In the genomic region with DNA sequence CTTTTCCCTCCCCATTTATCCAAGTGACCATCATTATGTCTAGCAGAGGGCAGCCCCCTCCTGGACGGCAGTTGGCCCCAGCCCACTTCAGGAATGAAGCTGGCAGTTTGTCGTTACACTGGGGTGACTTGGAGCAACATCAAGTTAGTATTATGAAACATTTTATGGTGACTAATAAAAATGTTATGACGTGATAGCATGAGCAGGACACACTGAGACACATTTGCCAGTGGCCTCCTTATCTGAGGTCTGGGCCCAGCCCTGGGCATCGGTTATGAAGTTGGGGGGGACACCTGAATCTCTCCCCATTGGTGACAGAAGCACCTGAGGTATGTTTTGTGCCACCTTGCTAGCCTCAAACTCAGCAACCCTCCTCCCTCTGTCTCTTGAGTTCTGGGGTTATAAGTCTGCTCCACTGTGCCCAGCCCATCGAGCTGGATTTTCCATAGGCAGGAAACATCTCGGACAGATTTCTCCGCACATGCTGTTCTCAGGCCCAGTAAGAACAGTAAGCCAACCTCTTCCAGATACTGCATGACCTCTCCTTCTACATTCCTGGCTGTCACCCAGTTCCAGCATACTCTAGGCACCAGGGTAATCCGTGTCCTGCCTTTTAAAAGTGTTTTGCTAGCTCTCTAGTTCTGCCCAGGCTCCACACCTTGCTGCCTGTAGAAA, we compare ENCODE assay signal across 16 mouse cellular contexts. TPM values are rescaled to one million over a fixed set of nuclear protein-coding genes. Genes with fewer than 3 reads are reported as not detected.
DNase-seq lines count a peak whose midpoint lies in the region; ATAC-seq lines count a peak whose summit lies in the region.
"Had no signal": no experiment of that assay in that cellular context is flagged by ENCODE, and none has a peak within 500 bp of the region (broad histone marks: within the 10 kb centered on the region; RNA-seq: fewer than 3 reads in every experiment).

No protein-coding gene starts in this region.

- no peak overlapping the region for H3K27ac ChIP-seq in heart, embryonic 11.5 days (ENCODE audit: low read depth, low read length)
- H3K27ac ChIP-seq in brown adipose tissue, adult 24 weeks (replicated peaks; ENCODE audit: low read depth, low read length) = peak overlapping the region; percentile 95
- H3K27ac ChIP-seq: forebrain, embryonic 15.5 days; hindbrain, postnatal 0 days; kidney, embryonic 15.5 days; left cerebral cortex, adult 2 months; limb, embryonic 13.5 days had no signal

- DNase-seq in heart, adult 11 months = peak; percentile 96
- peak; percentile 39 for DNase-seq in 3T3-L1 (ENCODE audit: low read depth, low spot score)
- peak; percentile 31 to 56 for DNase-seq in heart, postnatal 14 days
- no peak for DNase-seq in urinary bladder, postnatal 36 days (ENCODE audit: low spot score in 2 of 2)
- DNase-seq in frontal cortex, adult 2 months (ENCODE audit: extremely low spot score in 1 of 2, low spot score in 1 of 2) = no peak
- DNase-seq: cerebellum, adult 9-11 months; right cerebral cortex, postnatal 4 days had no signal

- no peak overlapping the region for H3K9ac ChIP-seq in heart, embryonic 11.5 days (ENCODE audit: low read depth, low read length)
- H3K9ac ChIP-seq: forebrain, embryonic 15.5 days; kidney, embryonic 15.5 days; limb, embryonic 13.5 days had no signal

- ATAC-seq in heart, embryonic 11.5 days (replicated peaks; ENCODE audit: insufficient number of reproducible peaks, low FRiP score, low TSS enrichment) = no peak
- ATAC-seq: forebrain, embryonic 15.5 days; hindbrain, postnatal 0 days had no signal

- no peaks in the 10 kb centered on the region; the same call in 1 of the 2 replicates for H3K4me1 ChIP-seq in heart, embryonic 11.5 days (ENCODE audit: control insufficient read depth, insufficient read depth, low read length)
- H3K4me1 ChIP-seq in brown adipose tissue, adult 24 weeks (ENCODE audit: control insufficient read depth, insufficient read depth, insufficient read length, low read length) = peaks cover 2% of the 10 kb centered on the region; the same call in 1 of the 2 replicates
- H3K4me1 ChIP-seq: forebrain, embryonic 15.5 days; kidney, embryonic 15.5 days; limb, embryonic 13.5 days had no signal

- H3K27me3 ChIP-seq in heart, embryonic 11.5 days (ENCODE audit: control insufficient read depth, insufficient read depth, low read length) = no peaks in the 10 kb centered on the region
- H3K27me3 ChIP-seq: forebrain, embryonic 15.5 days; kidney, embryonic 15.5 days; limb, embryonic 13.5 days had no signal

- H3K4me2 ChIP-seq in heart, embryonic 11.5 days = no peak overlapping the region
- H3K4me2 ChIP-seq: forebrain, embryonic 15.5 days; kidney, embryonic 15.5 days; limb, embryonic 13.5 days; midbrain, embryonic 11.5 days had no signal

- peaks cover 12% of the 10 kb centered on the region for H3K36me3 ChIP-seq in heart, embryonic 11.5 days (ENCODE audit: control insufficient read depth, insufficient read depth, low read length)

- WGBS in heart, embryonic 11.5 days (ENCODE audit: insufficient replicate concordance) = 72% methylated on average over 8 of the region's 8 CpGs

- no peaks in the 10 kb centered on the region for H3K9me3 ChIP-seq in heart, embryonic 11.5 days (replicated peaks; ENCODE audit: control insufficient read depth, low read length)
- H3K9me3 ChIP-seq: forebrain, embryonic 15.5 days; kidney, embryonic 15.5 days; limb, embryonic 13.5 days had no signal

- H3K4me3 ChIP-seq in heart, embryonic 11.5 days (ENCODE audit: low read depth, low read length) = no peak overlapping the region
- no peak overlapping the region for H3K4me3 ChIP-seq in brown adipose tissue, adult 24 weeks (ENCODE audit: insufficient read depth, low read depth, low read length)
- H3K4me3 ChIP-seq: forebrain, embryonic 15.5 days; kidney, embryonic 15.5 days; left cerebral cortex, adult 2 months; limb, embryonic 13.5 days had no signal

- intact Hi-C loops in heart, postnatal 14 days (cut with DNase I) = no loop called here

RNA-seq across cellular contexts. Expression of gene Muc13, which starts 40.8 kb away (rescaled TPM):
- 0.39 and 0.56 TPM in 2 replicates for polyA plus RNA-seq in heart, embryonic 11.5 days (2014; fragmentation: Nextera tagmentation; extraction: Ambion mirVana)
- not detected in 2 replicates for polyA plus RNA-seq in brown adipose tissue, adult 24 weeks (2012; ENCODE audit: insufficient read depth, insufficient read length, missing spikeins)
- under 1 TPM; 0.12 to 0.17 TPM for total RNA-seq in heart, postnatal 14 days (2021)
- 0.06 and 0.08 TPM in 2 replicates for polyA plus RNA-seq in frontal cortex, adult 2 months (2012; rRNA removed)
- total RNA-seq: hindbrain, postnatal 0 days; layer of hippocampus, adult 18-20 months had no signal
- polyA plus RNA-seq: forebrain, embryonic 15.5 days had no signal

Comparison
In these comparisons a context has a peak if more than half of its experiments do, and no peak if none do; other contexts are left out.
1. DNase-seq: peak in heart, adult 11 months (single experiment), 3T3-L1 (single experiment) and heart, postnatal 14 days (2 of 2); none in urinary bladder, postnatal 36 days (0 of 2) and frontal cortex, adult 2 months (0 of 2).